Mouse (Mus musculus) left cerebral cortex, postnatal 25 days (tissue): ENCODE data around the gene Ttyh2. TPM values are rescaled to one million over a fixed set of nuclear protein-coding genes. Genes with fewer than 3 reads are reported as not detected.

Source experiments
- DNase-seq, 2 experiments: peaks; one replicate each; pipeline ENCODE4 v3.0.0; 2022; ENCODE audit warnings: low spot score in 2 of 2, mixed read lengths in 1 of 2
- intact Hi-C: fragments of 180-260 bp; cut with DNase I; formaldehyde crosslinking; loops from one replicate; pipeline ENCODE4 v1.15.1; 2025
- total RNA-seq, 2 experiments: library from RNA; stranded (reverse); gene quantifications; 2 replicates each; pipeline ENCODE4 v1.2.3; 2021

The Ttyh2 gene
- total RNA-seq, 2 experiments from 2014 or later = 18.6 to 21.4 TPM

DNA sequence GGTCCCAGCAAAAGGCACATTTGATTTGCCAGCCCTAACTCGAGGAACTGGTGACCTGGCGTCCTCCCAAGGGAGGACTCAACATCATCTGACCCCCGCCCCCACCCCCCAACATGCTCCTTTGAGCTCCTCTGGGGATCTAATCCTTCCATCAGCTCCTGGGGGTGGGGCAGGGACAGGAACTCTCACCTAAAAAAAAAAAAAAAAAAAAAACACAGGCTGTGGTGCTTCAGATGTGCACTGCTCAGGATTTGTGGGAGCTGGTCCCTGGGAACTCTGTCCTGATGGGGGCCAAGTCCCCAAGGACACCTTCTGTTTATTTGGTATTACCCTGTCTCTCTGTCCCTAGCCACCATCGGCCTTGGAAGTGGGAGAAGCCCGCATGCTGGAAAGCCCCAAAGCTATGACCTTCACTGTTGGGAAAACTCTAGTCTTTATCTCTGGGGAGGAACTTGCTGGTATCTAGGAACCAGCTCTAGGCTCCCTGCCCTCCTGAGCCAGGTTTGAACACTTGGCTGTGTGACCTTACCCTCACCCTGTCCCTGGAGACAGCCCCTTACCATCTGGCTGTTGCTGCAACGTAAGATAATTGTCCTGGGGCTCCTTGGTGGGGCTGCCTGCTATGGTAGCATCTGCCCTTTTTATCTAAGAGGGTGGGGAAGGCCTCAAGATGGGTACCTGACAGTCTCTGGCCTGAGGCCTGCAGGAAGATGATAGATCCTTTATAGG, 16.4 kb downstream of the Ttyh2 start:
- DNase-seq = no peak
- intact Hi-C loops = no loop called here

DNA sequence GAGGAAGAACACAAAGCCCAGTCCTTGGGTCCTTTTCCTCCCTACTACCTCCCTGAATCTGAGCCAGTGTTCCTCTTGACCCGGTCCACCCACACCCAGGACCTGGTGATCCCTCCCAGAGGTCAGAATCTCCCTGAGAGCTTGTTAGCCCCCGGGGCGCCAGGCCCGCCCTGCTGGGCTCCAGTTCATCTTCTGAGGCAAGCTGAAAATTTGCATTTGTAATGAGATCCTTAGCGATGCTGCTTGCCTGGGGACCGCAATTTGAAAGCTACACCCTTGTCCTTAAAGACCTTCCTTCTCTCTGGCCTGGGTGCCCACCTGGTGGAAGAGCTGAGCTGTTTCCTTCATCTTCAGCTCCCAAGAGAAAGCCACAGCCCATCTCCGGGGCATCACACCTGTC, 17.4 kb downstream of the Ttyh2 start:
- DNase-seq = no peak
- intact Hi-C loops = no loop called here

DNA sequence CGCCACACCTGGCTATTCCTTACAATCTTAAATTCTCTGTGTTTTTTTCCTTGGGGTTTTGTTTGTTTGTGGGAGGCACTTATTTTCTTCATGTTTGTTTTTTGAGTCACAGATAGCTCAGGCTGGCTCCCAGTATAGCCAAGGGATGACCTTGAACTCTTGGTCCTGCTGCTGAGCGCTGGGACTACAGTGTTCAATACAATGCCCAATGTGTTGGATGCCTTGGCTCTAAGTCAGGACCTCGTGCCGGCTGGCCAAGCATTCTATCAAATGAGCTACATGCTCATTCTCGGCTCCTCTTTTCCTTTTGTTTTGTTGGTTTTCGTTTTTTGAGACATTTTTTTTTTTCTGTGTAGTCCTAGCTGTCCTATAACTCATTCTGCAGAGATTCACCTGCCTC, 18.2 kb downstream of the Ttyh2 start:
- no peak for DNase-seq
- intact Hi-C loops = no loop called here

- no peak for DNase-seq
- intact Hi-C loops = no loop called here
Measured at GRCm38 (mm10) chr11:114694451-114694850, 19.2 kb downstream of the Ttyh2 start.

- no peak for DNase-seq
- intact Hi-C loops = no loop called here
Measured at GRCm38 (mm10) chr11:114698496-114698895, 23.3 kb downstream of the Ttyh2 start.

DNA sequence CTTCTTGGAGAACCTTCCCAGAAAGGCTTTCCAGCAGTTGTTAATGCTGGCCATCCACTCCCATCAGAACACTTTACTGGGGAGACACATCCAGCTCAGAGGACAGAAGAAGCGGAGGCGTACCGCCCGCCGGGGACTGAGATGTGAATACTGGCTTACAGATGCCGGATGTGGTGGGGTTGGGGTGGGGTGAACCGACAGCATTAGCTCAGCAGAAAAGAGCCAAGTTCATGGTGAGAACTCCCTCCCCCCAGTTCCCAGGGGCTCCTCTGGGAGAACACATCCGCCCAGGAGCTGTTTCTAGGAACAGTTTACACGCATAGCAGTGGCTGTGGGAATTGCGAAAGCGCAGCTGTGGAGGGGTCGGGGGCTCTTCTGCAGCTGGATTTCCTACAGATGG, 24.3 kb downstream of the Ttyh2 start:
- peak in 1 of 2 experiments; percentile 60 for DNase-seq
- intact Hi-C loops = no loop called here

GRCm38 (mm10) chr11:114702311-114702995, 27.2 kb downstream of the Ttyh2 start:
- DNase-seq = no peak
- intact Hi-C loops = no loop called here

DNA sequence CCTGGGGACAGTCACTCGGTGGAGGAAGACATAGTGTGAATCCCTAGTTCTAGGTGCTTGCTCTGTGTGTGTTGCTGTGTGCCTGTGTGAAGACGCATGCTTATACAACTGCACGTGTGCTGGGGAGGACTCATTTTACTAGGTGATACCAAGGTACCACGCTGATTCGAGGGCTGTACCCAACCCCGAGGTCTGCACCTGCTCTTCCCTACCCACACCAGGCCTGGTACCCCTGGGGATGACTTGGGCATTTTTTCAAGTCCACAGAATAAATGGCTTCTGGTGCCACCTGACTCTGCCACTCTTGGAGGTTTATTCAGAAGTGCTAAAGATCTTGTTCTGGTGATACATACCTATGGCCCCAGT, 27.7 kb downstream of the Ttyh2 start:
- DNase-seq = no peak
- intact Hi-C loops = no loop called here

- DNase-seq = peak; percentile 54 to 75
- intact Hi-C loops = no loop called here
Measured at GRCm38 (mm10) chr11:114704071-114704913, 29.1 kb downstream of the Ttyh2 start.

DNA sequence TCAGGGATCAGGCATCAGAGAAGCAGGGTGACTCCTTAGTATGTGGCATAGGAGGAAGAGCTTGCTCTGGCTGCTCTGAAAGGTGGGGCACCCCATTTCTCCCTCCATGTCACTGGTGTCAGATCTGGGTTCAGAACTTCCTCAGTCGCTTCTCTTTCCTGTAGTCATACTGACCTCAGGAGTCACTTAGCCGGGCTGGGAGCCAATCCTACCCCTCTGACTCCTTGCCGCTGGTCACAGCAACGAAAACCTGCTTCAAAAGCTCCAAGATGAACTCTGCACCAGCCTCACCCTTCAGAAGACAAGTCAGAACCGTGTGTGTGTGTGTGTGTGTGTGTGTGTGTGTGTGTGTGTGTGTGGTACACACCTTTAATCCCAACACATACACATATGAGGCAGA, 31.1 kb downstream of the Ttyh2 start:
- DNase-seq = no peak
- intact Hi-C loops = no loop called here

GRCm38 (mm10) chr11:114711393-114711792, 36.2 kb downstream of the Ttyh2 start:
- intact Hi-C loops = no loop called here
- no peak for DNase-seq

DNA sequence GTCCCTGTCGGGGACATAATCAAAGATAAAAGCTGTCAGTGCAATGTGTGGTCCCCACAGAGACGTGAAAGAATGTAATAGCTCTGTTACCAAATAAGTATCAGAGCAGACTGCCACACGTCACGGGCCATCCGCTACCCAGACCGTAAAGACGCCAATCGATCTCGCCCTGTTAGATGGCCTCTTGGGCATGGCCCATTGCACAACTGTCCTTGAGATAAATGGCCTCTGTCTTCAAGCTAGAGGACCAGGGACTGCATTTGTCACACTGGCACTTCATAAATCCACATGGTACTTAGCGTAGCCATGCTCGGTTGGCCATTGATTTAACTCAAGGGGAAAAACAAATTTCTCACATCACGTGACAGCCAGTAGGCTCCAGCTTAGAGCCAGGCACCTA, 36.6 kb downstream of the Ttyh2 start:
- intact Hi-C loops = no loop called here

DNA sequence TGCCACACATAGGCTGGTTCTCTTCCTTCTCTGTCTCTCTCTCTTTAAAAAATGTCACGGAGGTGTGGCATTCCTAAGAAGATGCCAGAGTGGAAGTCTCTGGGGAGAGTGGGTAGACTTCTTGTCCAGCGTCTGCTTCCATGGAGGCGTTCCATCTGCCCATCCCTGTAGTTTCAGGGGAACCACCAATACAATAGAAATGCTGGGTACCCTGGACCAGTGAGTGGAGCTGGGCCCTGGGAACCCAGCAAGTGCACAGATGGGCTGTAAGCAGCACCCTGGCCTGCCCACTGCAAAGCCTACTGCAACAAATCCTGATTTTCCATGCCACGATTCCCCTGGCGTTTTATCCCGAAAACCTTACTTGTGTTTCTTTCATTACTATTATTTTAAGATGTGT, 39.3 kb downstream of the Ttyh2 start:
- intact Hi-C loops = no loop called here
- DNase-seq = peak; percentile 29 to 79

More for the DNA sequence above, 36.6 kb downstream of the Ttyh2 start:
- DNase-seq = no peak

DNA sequence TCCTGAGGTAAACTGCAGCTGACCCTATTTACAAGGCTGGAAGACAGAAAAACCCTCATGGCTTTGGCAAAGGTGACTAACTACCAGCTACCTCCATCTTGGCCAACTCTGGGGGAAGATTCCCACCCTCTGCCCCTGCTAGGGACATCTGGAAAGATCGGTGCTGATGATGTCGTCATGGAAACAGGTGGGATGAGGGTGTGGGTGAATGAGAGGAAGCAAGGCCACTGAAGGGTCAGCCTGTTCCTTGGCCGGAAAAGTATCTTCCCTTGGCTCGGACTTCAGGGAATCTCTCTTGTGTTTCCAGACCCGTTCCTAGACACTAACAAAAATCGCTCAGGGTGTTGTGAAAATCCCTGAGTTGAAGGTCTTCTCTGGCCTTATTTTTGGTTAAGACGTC, 40.3 kb downstream of the Ttyh2 start:
- no peak for DNase-seq

GRCm38 (mm10) chr11:114720535-114720934, 45.3 kb downstream of the Ttyh2 start:
- no peak for DNase-seq
- intact Hi-C loops = no loop called here

More for the DNA sequence above, 40.3 kb downstream of the Ttyh2 start:
- intact Hi-C loops = loop anchor here (5.0 kb wide), 1 partner anchor 43 kb away; no protein-coding TSS in a partner anchor

DNA sequence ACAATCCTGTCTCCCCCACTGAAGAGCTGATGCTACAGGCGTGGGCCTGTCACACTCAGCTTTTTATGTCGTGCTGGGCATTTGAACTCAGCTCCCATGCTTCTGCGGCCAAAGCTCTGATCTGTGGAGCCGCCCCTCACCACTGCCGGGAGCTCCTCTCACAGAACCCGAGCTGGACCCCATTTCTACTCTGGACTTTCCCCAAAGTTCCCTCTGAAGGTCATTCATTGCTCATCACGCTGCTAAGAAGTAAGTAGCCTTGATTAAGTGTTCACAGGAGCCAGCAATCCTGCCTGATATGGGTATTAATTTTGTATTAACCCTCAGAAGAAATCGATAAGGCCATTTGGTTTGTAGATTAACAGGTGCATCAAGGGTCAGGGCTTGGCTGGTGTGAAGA, 47.2 kb downstream of the Ttyh2 start:
- intact Hi-C loops = no loop called here
- no peak for DNase-seq

DNA sequence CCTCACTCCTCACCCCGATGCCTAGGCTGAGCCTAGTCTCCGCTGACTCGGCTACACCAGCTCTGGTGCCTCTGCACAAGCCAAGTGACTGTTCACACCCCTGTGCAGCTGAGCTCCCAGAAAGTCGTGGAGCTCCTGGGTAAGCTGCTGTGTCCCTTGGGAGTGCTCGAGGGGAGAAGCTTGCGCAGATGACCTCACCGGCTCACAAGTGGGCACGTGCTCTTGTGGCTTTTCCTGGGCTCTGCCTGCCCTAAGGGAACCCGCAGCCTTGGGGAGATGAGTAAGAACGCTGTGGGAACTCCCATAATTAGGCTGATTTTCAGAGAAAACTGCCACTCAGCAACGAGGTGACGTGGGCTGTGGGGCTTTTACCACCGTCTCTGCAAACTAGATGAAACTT, 47.8 kb downstream of the Ttyh2 start:
- intact Hi-C loops = no loop called here
- no peak for DNase-seq

GRCm38 (mm10) chr11:114724787-114725590, 49.8 kb downstream of the Ttyh2 start:
- peak in 1 of 2 experiments; percentile 85 for DNase-seq
- intact Hi-C loops = loop anchor here (5.0 kb wide), 1 partner anchor 48 kb away; the partner anchor contains the start of gene Ttyh2
